Mouse (Mus musculus): Measurements from ENCODE around the gene Btbd35f11.
"Not testable (repeated sequence)": the region's sequence is repeated elsewhere in the genome, so short reads cannot be mapped to it uniquely, and the experiment has no call there.

Gene Btbd35f11

DNA sequence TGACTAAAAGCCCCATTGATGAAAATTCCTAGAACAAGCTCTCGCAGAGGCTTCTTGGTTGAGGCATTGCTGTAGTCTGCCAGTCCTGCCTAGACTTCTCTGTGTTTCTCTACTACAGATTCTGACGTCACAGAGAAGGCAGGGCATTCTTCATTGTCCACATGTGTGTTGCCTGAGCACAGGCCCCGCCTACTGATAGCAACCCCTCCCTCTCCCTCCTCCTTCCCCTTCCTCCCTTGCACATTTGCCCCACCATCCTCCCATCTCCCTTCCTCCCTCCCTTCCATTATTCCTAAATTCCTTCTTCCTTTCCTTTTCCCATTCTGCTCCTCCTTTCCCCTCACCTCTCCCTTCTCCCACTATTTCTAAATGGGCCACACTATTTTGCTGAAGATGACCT, at the start of gene Btbd35f11:
Gene Btbd35f11 (minus strand): TSS at position 101 of the 400 bp plus-strand sequence.
- in situ Hi-C loops (cut with MboI; ENCODE audit: low pct_unique_long_range_greater_than_20kb in 1 of 2, low sequenced_read_pairs in 2 of 2, unreplicated experiment in 1 of 2) = not testable (repeated sequence)

DNA sequence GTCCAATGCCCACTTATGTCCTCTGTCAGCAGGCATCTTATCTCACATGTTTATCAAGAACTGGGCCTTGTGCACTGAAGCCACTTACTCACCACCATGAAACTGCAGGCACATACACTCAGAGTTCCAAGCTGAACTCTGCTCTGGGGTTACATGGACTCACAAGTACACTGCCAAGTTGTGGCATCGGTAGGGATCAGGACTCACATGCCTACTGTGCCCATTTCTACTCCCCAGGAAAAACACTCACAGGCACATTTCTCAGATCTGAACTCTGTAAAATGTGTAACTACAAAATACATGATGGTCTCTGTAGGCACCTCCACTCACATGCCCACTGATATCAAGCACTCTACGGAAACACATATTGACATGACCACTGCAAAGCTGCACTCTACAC, 33.5 kb downstream of the Btbd35f11 start:
- in situ Hi-C loops (cut with MboI; ENCODE audit: low pct_unique_long_range_greater_than_20kb in 1 of 2, low sequenced_read_pairs in 2 of 2, unreplicated experiment in 1 of 2) = not testable (repeated sequence)

Data from mouse embryonic stem cell (cell line).